Mouse (Mus musculus) heart, postnatal 4 days (tissue): ENCODE data around the gene Ssh3. TPM values are rescaled to one million over a fixed set of nuclear protein-coding genes. Genes with fewer than 3 reads are reported as not detected.

Source experiments
- DNase-seq: peaks from one replicate; pipeline ENCODE4 v3.0.0; 2021
- total RNA-seq, 2 experiments: library from RNA; stranded (reverse); gene quantifications; 2 replicates each; pipeline ENCODE4 v1.2.3; 2021

Gene Ssh3
- total RNA-seq = 1 to 10 TPM; 8.4 to 9.0 TPM

DNA sequence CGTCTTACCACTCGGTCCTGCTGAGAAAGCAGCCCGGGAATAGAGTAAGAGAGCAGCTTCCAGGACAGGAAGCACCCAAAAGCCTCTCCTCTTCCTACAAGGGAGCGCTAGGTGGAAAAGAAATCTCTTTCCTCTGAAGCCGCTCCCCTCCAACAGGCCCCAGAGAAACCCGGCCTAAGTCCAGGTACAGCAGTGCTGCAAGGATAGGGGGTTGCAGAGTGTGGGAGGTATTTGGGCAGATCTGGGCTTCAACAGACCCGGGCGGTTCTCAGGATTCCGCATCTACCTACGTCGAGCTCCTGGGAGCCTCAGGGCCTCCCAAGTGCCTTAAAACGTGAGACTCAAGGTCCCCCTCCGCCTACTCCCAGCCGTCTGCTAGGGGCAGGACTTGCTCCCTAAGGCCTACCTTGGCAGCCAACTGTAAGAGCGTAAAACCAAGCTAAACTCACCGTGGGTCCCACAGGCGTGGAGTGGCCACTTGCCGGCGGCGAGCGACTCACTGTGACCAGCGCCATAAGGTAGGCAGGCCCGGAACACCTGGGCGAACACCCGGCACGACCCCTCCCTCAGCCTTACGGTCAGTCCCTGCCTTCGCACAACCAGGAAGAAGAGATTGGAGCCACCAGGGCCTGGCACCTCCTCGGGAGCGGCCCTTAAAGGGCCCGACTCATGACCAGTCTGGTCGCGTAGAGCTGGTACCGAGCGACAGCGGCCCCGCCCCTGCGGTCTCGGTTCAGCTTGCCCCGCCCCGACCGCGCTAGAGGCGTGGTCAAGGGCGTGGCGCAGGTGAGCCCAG, at the start of gene Ssh3:
Gene Ssh3 (minus strand): TSS at position 615 of the 796 bp plus-strand sequence.
- DNase-seq = peak; percentile 65

DNA sequence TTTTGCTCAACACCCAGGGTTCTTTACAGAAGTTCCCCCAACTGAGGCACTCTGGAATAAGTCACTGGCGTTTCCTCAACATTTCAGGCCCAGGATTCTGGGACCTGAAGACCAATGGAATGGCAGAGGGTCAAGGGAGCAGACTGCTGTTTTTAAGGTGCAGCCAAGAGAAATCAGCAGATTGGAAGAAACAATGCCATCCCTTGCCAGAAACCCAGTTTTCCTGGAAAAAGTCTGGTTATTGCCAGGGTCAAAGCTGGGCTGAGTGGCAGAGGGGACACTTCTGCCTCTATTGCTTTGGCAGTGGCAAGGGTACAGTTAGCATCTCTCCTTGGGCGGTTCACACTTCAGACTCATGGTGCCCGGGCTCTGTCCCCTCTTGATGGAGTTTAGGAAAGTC, 48.2 kb upstream of the Ssh3 start:
- no peak for DNase-seq

- peak; percentile 74 for DNase-seq
Measured at GRCm38 (mm10) chr19:4315223-4315944, 46.4 kb upstream of the Ssh3 start.

GRCm38 (mm10) chr19:4309776-4310185, 40.8 kb upstream of the Ssh3 start:
- peak; percentile 70 for DNase-seq

DNA sequence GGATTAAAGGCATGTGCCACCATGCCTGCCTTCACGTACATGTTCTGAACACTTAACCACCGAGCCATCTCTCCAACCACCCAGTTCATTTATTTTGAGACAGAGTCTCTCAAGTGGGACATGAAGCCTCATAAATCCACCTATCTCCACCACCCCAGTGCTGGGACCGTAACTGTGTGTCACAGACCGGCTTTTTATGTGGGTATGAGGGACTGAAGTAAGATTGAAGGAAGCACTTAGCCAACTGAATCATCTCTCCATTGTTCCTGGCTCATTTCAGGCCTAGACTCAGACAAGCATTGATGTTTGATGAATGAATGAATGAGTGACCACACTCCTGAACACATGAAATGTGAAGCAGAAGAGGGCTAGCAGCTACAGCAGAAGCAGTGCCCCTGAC, 40.3 kb upstream of the Ssh3 start:
- no peak for DNase-seq

GRCm38 (mm10) chr19:4306190-4306577, 37.2 kb upstream of the Ssh3 start, which contains the start of gene Grk2:
Gene Grk2 (minus strand): TSS chr19:4306222.
- DNase-seq = peak; percentile 88

DNA sequence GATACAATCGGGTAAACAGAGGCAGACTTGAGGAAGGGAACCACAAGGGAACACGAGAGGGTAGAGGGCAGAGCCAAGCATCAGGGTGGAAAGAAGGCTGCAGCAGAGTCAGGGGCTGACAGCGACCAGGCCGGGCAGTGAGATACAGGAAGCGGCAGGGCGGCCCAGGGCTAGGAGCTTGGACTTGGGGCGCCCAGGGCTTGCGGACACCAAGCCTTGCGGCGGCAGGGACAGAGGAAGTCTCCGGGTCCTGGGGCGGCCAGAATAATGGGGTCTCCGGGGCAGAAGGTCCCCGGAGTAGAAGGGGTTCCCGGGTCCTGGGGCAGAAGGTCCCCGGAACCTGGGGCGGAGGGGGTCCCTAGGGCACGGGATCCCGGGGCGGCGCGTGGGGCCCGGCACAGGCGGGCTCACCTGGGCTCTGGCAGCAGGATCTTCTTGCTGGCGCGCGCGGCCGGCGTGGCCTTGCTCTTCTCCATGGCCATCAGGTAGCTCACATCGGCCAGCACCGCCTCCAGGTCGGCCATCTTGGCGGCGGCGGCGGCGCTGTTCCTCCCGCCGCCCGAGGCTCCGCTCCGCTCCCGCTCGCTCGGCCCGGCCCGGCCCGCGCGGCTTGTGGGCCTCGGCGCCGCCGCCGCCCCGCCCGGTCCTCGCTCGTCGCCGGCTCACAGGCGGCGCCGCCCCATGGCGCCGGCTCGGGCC, 36.7 kb upstream of the Ssh3 start:
- DNase-seq = peak; percentile 57

DNA sequence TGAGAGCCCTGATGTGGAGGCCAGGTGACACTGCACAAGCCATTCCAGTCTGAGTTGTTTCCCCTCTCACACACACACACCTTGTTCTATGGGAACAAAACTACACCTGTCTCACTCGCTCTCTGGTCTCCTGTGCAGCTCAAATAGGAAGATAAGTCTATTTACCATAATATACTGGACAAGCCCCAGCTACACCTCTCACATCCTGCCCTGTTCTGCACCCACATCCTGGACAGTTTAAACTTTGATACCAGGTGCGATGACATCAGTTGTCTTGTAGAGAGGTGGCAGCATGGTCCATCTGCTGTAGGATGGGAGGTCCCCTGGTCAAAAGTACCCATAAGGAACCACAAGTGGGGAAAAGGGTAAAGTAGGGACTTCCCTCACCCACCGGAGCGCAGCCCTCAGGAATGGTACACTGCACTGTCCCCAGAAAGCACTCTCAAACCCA, 35.9 kb upstream of the Ssh3 start:
- DNase-seq = no peak

GRCm38 (mm10) chr19:4304251-4304821, 35.4 kb upstream of the Ssh3 start:
- DNase-seq = no peak

DNA sequence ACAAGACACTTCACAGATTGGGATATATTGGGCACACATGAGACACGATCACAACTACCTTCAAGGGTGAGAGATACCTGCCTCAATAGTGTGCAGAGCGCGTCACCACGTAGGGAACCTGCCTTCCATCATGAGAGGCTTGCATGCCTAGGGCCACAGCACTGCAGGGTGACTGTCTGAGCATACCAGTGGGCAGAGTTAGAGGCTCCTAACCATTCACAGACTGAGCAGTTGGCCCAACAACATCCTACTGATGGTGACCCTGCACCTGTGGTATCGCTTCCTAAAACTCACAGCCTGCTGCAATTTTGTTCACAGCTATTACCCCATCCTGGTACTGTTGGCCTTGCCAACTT, 34.6 kb upstream of the Ssh3 start:
- DNase-seq = no peak

GRCm38 (mm10) chr19:4302936-4303639, 34.1 kb upstream of the Ssh3 start:
- DNase-seq = peak; percentile 68

DNA sequence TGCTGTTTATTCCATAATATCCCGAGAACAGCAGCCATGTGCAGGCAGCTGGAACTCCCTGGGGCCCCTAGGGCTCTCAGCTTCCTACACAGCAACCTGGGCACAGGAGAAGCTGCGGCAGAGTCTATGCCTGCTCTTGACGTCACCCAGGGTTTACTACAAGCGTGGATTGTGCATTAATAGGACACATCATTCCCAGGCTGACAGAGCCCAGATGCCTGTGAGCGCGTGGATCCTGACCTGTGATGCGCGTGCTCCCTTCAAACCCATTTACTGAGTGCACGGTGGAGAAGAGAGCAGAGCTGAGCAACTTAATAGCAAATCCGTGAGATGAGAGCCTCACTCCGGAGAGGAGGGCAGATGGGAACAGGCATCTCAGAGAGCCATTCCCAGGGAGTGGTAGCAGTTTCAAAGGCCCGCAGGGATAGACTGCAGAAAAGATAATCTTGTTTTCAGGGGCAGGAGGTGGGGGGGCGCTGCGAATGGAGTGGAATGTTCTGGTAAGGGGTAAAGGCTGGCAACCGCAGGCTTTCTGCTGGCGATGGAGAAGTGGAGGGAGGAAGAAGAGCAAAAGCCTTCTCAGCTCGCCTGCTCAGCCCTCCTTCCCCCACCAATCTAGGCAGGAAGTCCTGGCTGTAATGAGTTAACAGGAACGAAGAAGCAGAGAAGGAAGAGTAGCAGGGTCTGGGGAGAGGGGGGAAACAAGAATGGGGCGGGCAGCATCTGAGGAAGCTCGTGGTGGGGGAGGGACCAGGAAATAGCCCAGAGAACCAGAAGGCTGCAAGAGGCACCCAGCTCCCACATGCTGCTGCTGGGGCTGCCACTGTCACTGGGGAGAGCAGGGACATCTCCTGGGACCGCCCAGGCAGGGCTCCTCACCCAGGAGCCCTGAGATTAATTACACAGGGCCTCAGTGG, 33.0 kb upstream of the Ssh3 start:
- peak; percentile 52 for DNase-seq

- DNase-seq = no peak
Measured at GRCm38 (mm10) chr19:4300852-4301734, 32.1 kb upstream of the Ssh3 start.

- DNase-seq = peak; percentile 25
Measured at GRCm38 (mm10) chr19:4300271-4300704, 31.3 kb upstream of the Ssh3 start.

- no peak for DNase-seq
Measured at GRCm38 (mm10) chr19:4299574-4300270, 30.7 kb upstream of the Ssh3 start.

GRCm38 (mm10) chr19:4299126-4299525, 30.1 kb upstream of the Ssh3 start:
- DNase-seq = no peak

GRCm38 (mm10) chr19:4298322-4299121, 29.5 kb upstream of the Ssh3 start:
- DNase-seq = no peak

DNA sequence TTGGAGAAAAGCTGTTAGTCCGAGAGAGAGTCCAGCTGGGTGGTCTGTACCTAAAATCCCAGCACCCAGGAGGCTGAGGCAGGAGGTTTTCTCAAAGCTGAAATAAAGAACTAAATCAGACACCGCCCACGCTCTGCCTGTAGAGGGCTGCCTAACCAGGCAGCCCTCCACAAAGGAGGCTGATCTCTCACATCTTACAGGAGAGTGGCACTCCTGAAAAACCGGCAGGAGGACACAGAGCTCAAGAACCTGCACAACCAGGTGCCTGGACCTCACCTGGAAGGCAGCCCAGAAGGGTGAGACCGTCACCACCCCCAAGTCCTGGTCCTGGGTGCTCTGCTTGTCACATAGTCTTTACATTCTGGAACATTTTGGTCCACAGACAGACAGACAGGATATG, 28.9 kb upstream of the Ssh3 start:
- DNase-seq = no peak
